30 mouse cellular contexts compared by ENCODE assay signal in genomic region chr4:129459726-129460125, GRCm38 (mm10). TPM values are rescaled to one million over a fixed set of nuclear protein-coding genes. Genes with fewer than 3 reads are reported as not detected.
"Had no signal": no experiment of that assay in that cellular context is flagged by ENCODE, and none has a peak within 500 bp of the region (broad histone marks: within the 10 kb centered on the region; RNA-seq: fewer than 3 reads in every experiment).

No protein-coding gene starts in this region.

- H3K27me3 ChIP-seq: intestine, embryonic 15.5 days; liver, embryonic 13.5 days; midbrain, embryonic 12.5 days; neural tube, embryonic 13.5 days; stomach, embryonic 15.5 days had no signal

- H3K27ac ChIP-seq: intestine, embryonic 15.5 days; kidney, postnatal 0 days; layer of hippocampus, adult 2 months; liver, embryonic 13.5 days; midbrain, embryonic 12.5 days; neural tube, embryonic 13.5 days; stomach, embryonic 15.5 days had no signal

- H3K36me3 ChIP-seq: intestine, embryonic 15.5 days; stomach, embryonic 15.5 days had no signal

- H3K4me3 ChIP-seq: intestine, embryonic 15.5 days; layer of hippocampus, adult 2 months; liver, embryonic 13.5 days; midbrain, embryonic 12.5 days; neural tube, embryonic 13.5 days; stomach, embryonic 15.5 days had no signal

- DNase-seq: layer of hippocampus, adult 9-11 months; liver, embryonic 13.5 days; lung, adult 2 months; lung, postnatal 14 days; lung, postnatal 4 days; retina, postnatal 1 day; right cerebral cortex, postnatal 25 days; spleen, adult 18-20 months; thymus, adult 2 months; thymus, postnatal 14 days; thymus, postnatal 4 days had no signal

RNA-seq across cellular contexts. Expression of gene Zbtb8b, which starts 19.1 kb away (rescaled TPM):
- total RNA-seq: liver, adult 2 months; megakaryocyte progenitor cell, adult 5-6 weeks; monocyte, adult 5-6 weeks; neutrophil, adult 5-6 weeks had no signal
- polyA plus RNA-seq: liver, adult 2 months had no signal

RNA-seq across cellular contexts. Expression of gene Tssk3, which starts 31.1 kb away (rescaled TPM):
- total RNA-seq: layer of hippocampus, postnatal 25 days; left cerebral cortex, adult 18-20 months; liver, adult 2 months; megakaryocyte progenitor cell, adult 5-6 weeks; megakaryocyte-erythroid progenitor cell, adult 5-6 weeks; monocyte, adult 5-6 weeks; neutrophil, adult 5-6 weeks had no signal
- polyA plus RNA-seq: intestine, embryonic 15.5 days; kidney, postnatal 0 days; large intestine, adult 2 months; limb, embryonic 11.5 days; limb, embryonic 14.5 days; liver, adult 2 months; lung, embryonic 16.5 days; midbrain, embryonic 12.5 days; myocyte; neural tube, embryonic 13.5 days; stomach, embryonic 15.5 days; thymus, adult 2 months had no signal

RNA-seq across cellular contexts. Expression of gene Fam229a, which starts 31.3 kb away (rescaled TPM):
- total RNA-seq: layer of hippocampus, adult 2 months; layer of hippocampus, postnatal 25 days; left cerebral cortex, postnatal 36 days; liver, adult 2 months; megakaryocyte progenitor cell, adult 5-6 weeks; megakaryocyte-erythroid progenitor cell, adult 5-6 weeks; monocyte, adult 5-6 weeks; neutrophil, adult 5-6 weeks had no signal
- polyA plus RNA-seq: intestine, embryonic 15.5 days; limb, embryonic 11.5 days; limb, embryonic 14.5 days; lung, embryonic 16.5 days; midbrain, embryonic 12.5 days; neural tube, embryonic 13.5 days had no signal
